Mouse (Mus musculus) small intestine, adult 2 months (tissue): ENCODE measurements around the gene Anks6. TPM values are rescaled to one million over a fixed set of nuclear protein-coding genes. Genes with fewer than 3 reads are reported as not detected.

Experiments
- H3K27ac ChIP-seq: fragments of 200-500 bp; 2 replicates; pipeline ENCODE4 v1.5.1; 2012; ENCODE audit warnings: low read depth, low read length, control low read depth, inconsistent platforms; ENCODE audit not compliant: insufficient read depth
- H3K27me3 ChIP-seq: fragments of 200-500 bp; 2 replicates; pipeline ENCODE4 v1.6.1; 2012; ENCODE audit warnings: mild to moderate bottlenecking, moderate library complexity, low read length, inconsistent platforms; ENCODE audit not compliant: control insufficient read depth, insufficient read depth
- H3K36me3 ChIP-seq: fragments of 200-500 bp; 2 replicates; pipeline ENCODE4 v1.6.1; 2012; ENCODE audit warnings: mild to moderate bottlenecking, low read length, control low read depth, inconsistent platforms; ENCODE audit not compliant: control insufficient read depth, insufficient read depth
- H3K4me1 ChIP-seq: fragments of 200-500 bp; 2 replicates; pipeline ENCODE4 v1.6.1; 2012; ENCODE audit warnings: low read length, inconsistent platforms, mixed read lengths; ENCODE audit not compliant: control insufficient read depth, insufficient read depth, insufficient read length
- H3K4me3 ChIP-seq: fragments of 200-500 bp; 2 replicates; pipeline ENCODE4 v1.5.1; 2012; ENCODE audit warnings: low read depth, mild to moderate bottlenecking, control low read depth, inconsistent platforms, low read length, moderate library complexity
- CTCF ChIP-seq: fragments of 200-500 bp; IDR thresholded peaks from 2 replicates; pipeline ENCODE4 v1.5.1; 2012; ENCODE audit warnings: low read depth, mild to moderate bottlenecking, control low read depth, inconsistent platforms, low read length, moderate library complexity, mixed read lengths; ENCODE audit not compliant: insufficient replicate concordance, insufficient read length; ENCODE audit errors: extremely low read depth
- POLR2A ChIP-seq: fragments of 200-500 bp; IDR thresholded peaks from 2 replicates; pipeline ENCODE4 v1.6.1; 2012; ENCODE audit warnings: low read depth, mild to moderate bottlenecking, control low read depth, inconsistent platforms, low read length, moderate library complexity
- WGBS: fragments of 180-500 bp; shearing (Covaris S2); methylation state at CpG from one replicate; pipeline ENCODE4 v1.1.7; 2018; 5-methylcytosine and 5-hydroxymethylcytosine counted together
- polyA plus RNA-seq: library from polyadenylated mRNA; depleted of rRNA; stranded (reverse); fragments of >200 nt; gene quantifications from 2 replicates; pipeline ENCODE4 v1.2.3, GENCODE M21; 2012

Anks6 gene
- polyA plus RNA-seq, 1 experiment: 3.0 TPM

- no peak overlapping the region for H3K4me3 ChIP-seq
- peaks cover 8% of the 10 kb centered on the region; the same call in 1 of the 2 replicates for H3K27me3 ChIP-seq
- TF ChIP-seq POLR2A (no peak), CTCF (no peak)
- WGBS: 30% methylated on average over 9 of the region's 9 CpGs
- no peaks in the 10 kb centered on the region for H3K36me3 ChIP-seq
- peaks cover 2% of the 10 kb centered on the region; the same call in 1 of the 2 replicates for H3K4me1 ChIP-seq
- no peak overlapping the region for H3K27ac ChIP-seq
These were observed 5.3 kb downstream of the Anks6 start for GRCm38 (mm10) chr4:47051905-47052304.

DNA sequence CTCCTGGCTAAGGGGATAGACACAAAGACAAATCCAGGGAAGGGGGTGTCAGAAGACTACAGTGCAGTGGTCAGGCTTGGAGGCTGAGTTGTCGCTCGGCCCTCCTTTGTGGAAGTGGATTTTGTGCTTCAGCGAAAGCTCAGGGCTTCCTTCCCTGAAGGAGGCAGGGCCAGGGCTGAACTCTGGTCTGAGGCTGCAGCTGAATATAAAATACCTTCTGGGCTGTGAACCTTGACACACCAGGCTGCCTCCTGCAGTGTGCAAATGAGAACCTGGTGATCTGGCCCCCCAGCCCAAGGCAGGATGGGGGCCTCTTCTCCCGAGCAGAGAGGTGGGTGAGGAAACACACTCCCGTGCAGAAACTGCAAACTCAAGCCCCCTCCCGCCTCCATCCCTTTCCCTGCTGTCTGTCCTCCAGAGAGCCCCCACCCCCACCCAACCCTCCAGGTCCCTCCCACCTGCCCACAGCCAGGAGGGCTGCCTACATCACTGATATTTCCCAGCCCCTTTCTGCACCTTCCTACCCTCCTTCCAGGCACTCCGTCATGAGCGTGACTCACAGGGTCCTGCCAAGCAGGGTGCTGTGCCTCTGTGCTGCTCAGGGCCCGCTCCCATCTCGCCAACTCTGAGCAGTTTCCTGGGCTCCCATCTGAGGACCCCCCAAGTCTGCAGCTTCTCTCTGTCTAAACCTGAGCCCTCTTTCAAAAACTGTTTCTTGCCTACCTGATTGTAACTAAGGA is 6.4 kb downstream of the Anks6 start:
- Histone ChIP-seq H3K27me3 (no peaks in the 10 kb centered on the region; the same call in 1 of the 2 replicates), H3K36me3 (no peaks in the 10 kb centered on the region), H3K4me1 (peaks cover 2% of the 10 kb centered on the region; the same call in 1 of the 2 replicates), H3K4me3 (no peak overlapping the region), H3K27ac (no peak overlapping the region)
- no peak for TF ChIP-seq CTCF
- TF ChIP-seq POLR2A: no peak
- 45% methylated on average over 10 of the region's 10 CpGs for WGBS

DNA sequence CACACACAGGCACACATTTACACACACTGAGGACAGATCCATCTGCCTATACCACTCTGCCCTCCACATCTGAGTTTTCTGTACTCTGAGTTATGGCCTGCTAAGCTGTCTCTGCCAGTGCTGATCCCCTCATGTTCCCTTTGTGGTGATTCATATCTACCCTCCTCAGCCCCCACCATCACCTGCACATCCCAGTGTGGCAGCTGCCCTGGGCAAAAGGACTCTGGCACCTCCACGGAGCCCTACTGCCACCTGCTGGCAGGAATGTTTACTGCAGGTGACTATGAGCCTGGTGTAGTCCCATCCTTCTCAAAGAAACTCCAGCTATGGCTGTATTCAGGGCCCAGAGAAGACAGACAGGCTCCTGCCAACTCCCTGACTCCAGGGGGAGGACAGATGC is 7.1 kb downstream of the Anks6 start:
- Histone ChIP-seq H3K4me3 (no peak overlapping the region), H3K36me3 (no peaks in the 10 kb centered on the region), H3K4me1 (peaks cover 2% of the 10 kb centered on the region; the same call in 1 of the 2 replicates), H3K27me3 (no peaks in the 10 kb centered on the region), H3K27ac (no peak overlapping the region)
- WGBS: 0% methylated on average over 1 of the region's 1 CpGs
- peak; percentile 86; the same call in 1 of the 2 replicates for TF ChIP-seq CTCF
- TF ChIP-seq POLR2A: no peak

- Histone ChIP-seq H3K27ac (no peak overlapping the region), H3K36me3 (no peaks in the 10 kb centered on the region), H3K4me1 (peaks cover 2% of the 10 kb centered on the region; the same call in 1 of the 2 replicates), H3K27me3 (no peaks in the 10 kb centered on the region), H3K4me3 (no peak overlapping the region)
- TF ChIP-seq CTCF (no peak), POLR2A (no peak)
- WGBS: 92% methylated on average over 16 of the region's 16 CpGs
These were observed 8.0 kb downstream of the Anks6 start for GRCm38 (mm10) chr4:47049216-47049615.

DNA sequence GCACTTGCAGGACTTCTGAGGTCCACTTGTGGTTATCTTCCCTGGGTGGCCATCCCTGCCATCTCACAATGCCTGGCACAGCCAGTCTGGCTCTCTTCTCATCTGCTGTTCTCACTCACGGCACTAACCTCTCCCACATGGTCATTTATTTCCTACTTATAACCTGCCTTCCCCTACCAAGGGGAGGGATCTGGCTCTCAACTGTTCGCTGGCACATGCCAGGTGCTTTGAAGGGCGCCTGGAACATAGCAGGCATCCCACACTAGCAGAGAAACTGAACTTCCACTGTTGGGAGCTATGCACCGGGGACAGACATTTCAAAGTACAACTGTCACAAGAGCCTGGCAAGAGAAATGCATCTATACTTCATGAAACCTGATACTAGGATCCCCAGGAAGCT is 9.5 kb downstream of the Anks6 start:
- TF ChIP-seq CTCF: no peak
- TF ChIP-seq POLR2A: no peak
- 71% methylated on average over 4 of the region's 4 CpGs for WGBS
- Histone ChIP-seq H3K36me3 (no peaks in the 10 kb centered on the region), H3K4me1 (peaks cover 2% of the 10 kb centered on the region; the same call in 1 of the 2 replicates), H3K27ac (no peak overlapping the region), H3K27me3 (no peaks in the 10 kb centered on the region), H3K4me3 (no peak overlapping the region)

- H3K4me1 ChIP-seq: peaks cover under 1% of the 10 kb centered on the region; the same call in 1 of the 2 replicates
- H3K36me3 ChIP-seq: no peaks in the 10 kb centered on the region
- H3K4me3 ChIP-seq: no peak overlapping the region
- 88% methylated on average over 6 of the region's 6 CpGs for WGBS
- TF ChIP-seq CTCF (peak; percentile 16; the same call in 1 of the 2 replicates), POLR2A (no peak)
- no peaks in the 10 kb centered on the region for H3K27me3 ChIP-seq
- no peak overlapping the region for H3K27ac ChIP-seq
These were observed 10.3 kb downstream of the Anks6 start for GRCm38 (mm10) chr4:47046974-47047373.

DNA sequence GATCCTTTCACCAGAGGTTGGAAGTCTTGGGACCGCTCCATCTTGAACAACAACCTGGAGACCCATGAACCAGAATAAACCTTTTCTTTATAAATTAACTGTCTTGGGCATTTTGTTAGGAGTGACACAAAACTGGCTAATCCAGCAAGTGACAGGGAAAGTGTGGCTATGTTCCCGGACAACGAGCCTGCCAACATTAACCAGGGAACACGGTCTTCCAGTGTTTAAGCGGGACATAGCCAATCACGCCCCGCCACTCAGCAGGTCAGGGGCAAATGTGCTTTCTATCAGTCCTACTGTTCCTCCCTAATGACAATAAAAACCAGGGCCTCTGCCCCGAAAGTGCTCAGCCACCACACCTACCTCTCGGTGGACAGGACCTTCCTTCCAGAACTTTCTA is 13.4 kb downstream of the Anks6 start:
- Histone ChIP-seq H3K4me1 (no peaks in the 10 kb centered on the region), H3K4me3 (no peak overlapping the region), H3K27ac (no peak overlapping the region), H3K27me3 (no peaks in the 10 kb centered on the region), H3K36me3 (no peaks in the 10 kb centered on the region)
- 85% methylated on average over 9 of the region's 9 CpGs for WGBS
- no peak for TF ChIP-seq CTCF
- no peak for TF ChIP-seq POLR2A
